Mouse (Mus musculus) cortical plate, adult 2 months (tissue): ENCODE data around the gene Thbs3.

Source experiments
- CTCF ChIP-seq: fragments of 200-500 bp; IDR thresholded peaks from 2 replicates; pipeline ENCODE4 v1.5.1; 2011; ENCODE audit warnings: mild to moderate bottlenecking, control low read depth, low read length; ENCODE audit not compliant: insufficient read depth; ENCODE audit errors: extremely low read depth
- POLR2A ChIP-seq: fragments of 200-500 bp; IDR thresholded peaks from 2 replicates; pipeline ENCODE4 v1.6.1; 2011; ENCODE audit warnings: mild to moderate bottlenecking, low read length, control low read depth; ENCODE audit not compliant: insufficient read depth; ENCODE audit errors: extremely low read depth

- TF ChIP-seq CTCF (no peak), POLR2A (peak; percentile 95)
Observed at GRCm38 (mm10) chr3:89266439-89266893, 51.5 kb downstream of the Thbs3 start.
